Mouse (Mus musculus) myocyte (in vitro differentiated cells): ENCODE data around the gene Gch1. TPM values are rescaled to one million over a fixed set of nuclear protein-coding genes. Genes with fewer than 3 reads are reported as not detected.

Experiments
- H3K27me3 ChIP-seq: one replicate; pipeline ENCODE4 v1.6.1; 2011; ENCODE audit not compliant: control insufficient read depth, insufficient read depth, insufficient read length
- H3K36me3 ChIP-seq: one replicate; pipeline ENCODE4 v1.6.1; 2011; ENCODE audit not compliant: control insufficient read depth, insufficient read depth
- H3K4me2 ChIP-seq: one replicate; pipeline ENCODE4 v1.6.1; 2011; ENCODE audit warnings: low read depth, control low read depth
- H3K4me3 ChIP-seq: one replicate; pipeline ENCODE4 v1.5.1; 2011; ENCODE audit warnings: mild to moderate bottlenecking, control low read depth, moderate library complexity
- H3K79me2 ChIP-seq: one replicate; pipeline ENCODE4 v1.6.1; 2011; ENCODE audit not compliant: control insufficient read depth, insufficient read depth
- H3ac ChIP-seq: one replicate; pipeline ENCODE4 v1.6.1; 2011; ENCODE audit not compliant: control insufficient read depth, insufficient read length
- CEBPB ChIP-seq: IDR thresholded peaks from 2 replicates; pipeline ENCODE4 v1.6.1; 2011; ENCODE audit warnings: mild to moderate bottlenecking, moderate library complexity; ENCODE audit not compliant: poor library complexity, insufficient read depth, severe bottlenecking
- E2F4 ChIP-seq: IDR thresholded peaks from one replicate; pipeline ENCODE4 v1.6.1; 2011; ENCODE audit warnings: mild to moderate bottlenecking, control low read depth, moderate library complexity; ENCODE audit not compliant: insufficient read depth
- MAX ChIP-seq: IDR thresholded peaks from one replicate; pipeline ENCODE4 v1.6.1; 2011; ENCODE audit warnings: low read depth, mild to moderate bottlenecking, control low read depth
- MYOD1 ChIP-seq, 3 experiments: IDR thresholded peaks; one replicate each; pipeline ENCODE4 v1.6.1; 2011; ENCODE audit warnings: control low read depth in 2 of 3, low read depth in 2 of 3, mild to moderate bottlenecking in 2 of 3, moderate library complexity in 1 of 3; ENCODE audit not compliant: insufficient read length in 2 of 3, control insufficient read depth in 1 of 3
- MYOG ChIP-seq, 3 experiments: IDR thresholded peaks; one replicate each; pipeline ENCODE4 v1.6.1; 2011; ENCODE audit warnings: control low read depth in 2 of 3, low read depth in 2 of 3, mild to moderate bottlenecking in 2 of 3; ENCODE audit not compliant: insufficient read length in 2 of 3, control insufficient read depth in 1 of 3, insufficient read depth in 1 of 3
- POLR2A ChIP-seq: IDR thresholded peaks from one replicate; pipeline ENCODE4 v1.6.1; 2011; ENCODE audit warnings: low read depth, mild to moderate bottlenecking, control low read depth, moderate library complexity; ENCODE audit not compliant: insufficient read length
- POLR2AphosphoS2 ChIP-seq: IDR thresholded peaks from one replicate; pipeline ENCODE4 v1.6.1; 2011; ENCODE audit warnings: low read depth, control low read depth; ENCODE audit not compliant: insufficient read length
- REST ChIP-seq: IDR thresholded peaks from one replicate; pipeline ENCODE4 v1.6.1; 2011; ENCODE audit warnings: mild to moderate bottlenecking, control low read depth, moderate library complexity; ENCODE audit not compliant: insufficient read depth, insufficient read length
- SRF ChIP-seq: IDR thresholded peaks from one replicate; pipeline ENCODE4 v1.6.1; 2011; ENCODE audit warnings: low read depth; ENCODE audit not compliant: control insufficient read depth, insufficient read length
- TCF12 ChIP-seq: IDR thresholded peaks from one replicate; pipeline ENCODE4 v1.6.1; 2011; ENCODE audit warnings: mild to moderate bottlenecking, control low read depth; ENCODE audit not compliant: poor library complexity, insufficient read depth, severe bottlenecking
- TCF3 ChIP-seq: IDR thresholded peaks from one replicate; pipeline ENCODE4 v1.6.1; 2011; ENCODE audit warnings: low read depth, control low read depth; ENCODE audit not compliant: insufficient read length
- USF1 ChIP-seq: IDR thresholded peaks from one replicate; pipeline ENCODE4 v1.6.1; 2011; ENCODE audit warnings: low read depth, mild to moderate bottlenecking, control low read depth, moderate library complexity
- polyA plus RNA-seq: library from polyadenylated mRNA; unstranded; fragments of >200 nt; fragmentation: generic; extraction: Trizol; gene quantifications from one replicate; pipeline ENCODE4 v1.2.1, GENCODE M21; 2012; ENCODE audit warnings: missing spikeins

The Gch1 gene
- polyA plus RNA-seq, 1 experiment = 15.0 TPM

GRCm38 (mm10) chr14:47181497-47182290 lies 7.5 kb downstream of the Gch1 start:
- no peak overlapping the region for H3K4me2 ChIP-seq
- no peak for TF ChIP-seq USF1
- TF ChIP-seq MAX = no peak
- TF ChIP-seq SRF = no peak
- no peak for TF ChIP-seq MYOG (IDR thresholded peaks at IDR 0.05; ENCODE audit: control insufficient read depth in 1 of 3, insufficient read depth in 1 of 3, insufficient read length in 2 of 3, low read depth in 2 of 3)
- no peak for TF ChIP-seq E2F4
- TF ChIP-seq REST = no peak
- TF ChIP-seq POLR2AphosphoS2 = no peak
- no peak for TF ChIP-seq TCF12
- no peak for TF ChIP-seq POLR2A
- no peak for TF ChIP-seq MYOD1 (IDR thresholded peaks at IDR 0.05; ENCODE audit: control insufficient read depth in 1 of 3, insufficient read length in 2 of 3, low read depth in 2 of 3)
- no peak for TF ChIP-seq TCF3
- TF ChIP-seq CEBPB = no peak
- no peak overlapping the region for H3ac ChIP-seq
- H3K79me2 ChIP-seq = no peaks in the 10 kb centered on the region
- H3K4me3 ChIP-seq = no peak overlapping the region
- no peaks in the 10 kb centered on the region for H3K36me3 ChIP-seq
- H3K27me3 ChIP-seq = no peaks in the 10 kb centered on the region

GRCm38 (mm10) chr14:47178851-47179250 lies 10.4 kb downstream of the Gch1 start:
- no peak overlapping the region for H3ac ChIP-seq
- H3K79me2 ChIP-seq = no peaks in the 10 kb centered on the region
- H3K4me2 ChIP-seq = no peak overlapping the region
- H3K4me3 ChIP-seq = no peak overlapping the region
- H3K27me3 ChIP-seq = no peaks in the 10 kb centered on the region
- no peak for TF ChIP-seq MYOD1 (IDR thresholded peaks at IDR 0.05; ENCODE audit: control insufficient read depth in 1 of 3, insufficient read length in 2 of 3, low read depth in 2 of 3)
- no peaks in the 10 kb centered on the region for H3K36me3 ChIP-seq

GRCm38 (mm10) chr14:47177846-47178414 lies 11.3 kb downstream of the Gch1 start:
- H3K27me3 ChIP-seq = no peaks in the 10 kb centered on the region
- TF ChIP-seq E2F4 (no peak), CEBPB (peak; percentile 51; the same call in 1 of the 2 replicates), MAX (no peak), POLR2AphosphoS2 (no peak), TCF12 (peak; percentile 15), USF1 (no peak), SRF (no peak), POLR2A (no peak), MYOD1 (IDR thresholded peaks at IDR 0.05; ENCODE audit: control insufficient read depth in 1 of 3, insufficient read length in 2 of 3, low read depth in 2 of 3) (peak in 2 of 3 experiments; percentile 7 to 26), REST (no peak), TCF3 (no peak), MYOG (IDR thresholded peaks at IDR 0.05; ENCODE audit: control insufficient read depth in 1 of 3, insufficient read depth in 1 of 3, insufficient read length in 2 of 3, low read depth in 2 of 3) (peak in 2 of 3 experiments; percentile 16 to 25)
- H3K79me2 ChIP-seq = no peaks in the 10 kb centered on the region
- H3K4me3 ChIP-seq = no peak overlapping the region
- peak overlapping the region; percentile 65 for H3K4me2 ChIP-seq
- H3K36me3 ChIP-seq = no peaks in the 10 kb centered on the region
- H3ac ChIP-seq = no peak overlapping the region

GRCm38 (mm10) chr14:47176226-47176625 lies 13.0 kb downstream of the Gch1 start:
- no peaks in the 10 kb centered on the region for H3K27me3 ChIP-seq
- no peak overlapping the region for H3K4me3 ChIP-seq
- H3K4me2 ChIP-seq = no peak overlapping the region
- no peaks in the 10 kb centered on the region for H3K36me3 ChIP-seq
- H3ac ChIP-seq = no peak overlapping the region
- TF ChIP-seq USF1 = no peak
- no peak for TF ChIP-seq CEBPB
- no peak for TF ChIP-seq E2F4
- no peak for TF ChIP-seq MYOD1 (IDR thresholded peaks at IDR 0.05; ENCODE audit: control insufficient read depth in 1 of 3, insufficient read length in 2 of 3, low read depth in 2 of 3)
- no peak for TF ChIP-seq SRF
- TF ChIP-seq TCF12 = no peak
- no peak for TF ChIP-seq MAX
- TF ChIP-seq POLR2A = no peak
- no peak for TF ChIP-seq POLR2AphosphoS2
- TF ChIP-seq TCF3 = no peak
- TF ChIP-seq REST = no peak
- no peak for TF ChIP-seq MYOG (IDR thresholded peaks at IDR 0.05; ENCODE audit: control insufficient read depth in 1 of 3, insufficient read depth in 1 of 3, insufficient read length in 2 of 3, low read depth in 2 of 3)
- no peaks in the 10 kb centered on the region for H3K79me2 ChIP-seq
